Mouse (Mus musculus) left cerebral cortex, adult 6 months (tissue): ENCODE results near the gene Gm8229. TPM values are rescaled to one million over a fixed set of nuclear protein-coding genes. Genes with fewer than 3 reads are reported as not detected.

Experiments
- long read RNA-seq, 2 experiments: library from polyadenylated mRNA; unstranded; transcript quantifications; one replicate each; pipeline ENCODE4 v2.0.0; 2019 to 2020
- polyA plus RNA-seq: library from polyadenylated mRNA; unstranded; fragments of <200 nt; fragmentation: Nextera tagmentation; gene quantifications from 2 replicates; pipeline ENCODE4 v1.2.3, GENCODE M21; 2021

The Gm8229 gene
- polyA plus RNA-seq: not detected in 2 replicates
- long read RNA-seq, experiment 1: 0 reads
- long read RNA-seq, experiment 2: 0 reads

GRCm38 (mm10) chr14:44365057-44365456 lies at the start of gene Gm8229:
Gene Gm8229 (plus strand): TSS chr14:44365357.

GRCm38 (mm10) chr14:44338484-44338883 lies 26.7 kb upstream of the Gm8229 start, which contains the start of gene Gm5930:
Gene Gm5930 (minus strand): TSS chr14:44338584.

GRCm38 (mm10) chr14:44410588-44410987 lies 45.4 kb downstream of the Gm8229 start, which contains the start of gene Gm3371:
Gene Gm3371 (minus strand): TSS chr14:44410688.

Other genes starting within 250 kb of the Gm8229 start
- not detected in 2 replicates for gene Gm3327, start 241.5 kb upstream of the Gm8229 start, polyA plus RNA-seq
- not detected in 2 replicates for gene Gm8212, start 167.7 kb upstream of the Gm8229 start, polyA plus RNA-seq
- not detected in 2 replicates for gene 4930503E14Rik, start 152.1 kb upstream of the Gm8229 start, polyA plus RNA-seq
- gene Gm8220, start 79.8 kb upstream of the Gm8229 start, polyA plus RNA-seq: not detected in 2 replicates
- gene Gm5930, start 26.8 kb upstream of the Gm8229 start, polyA plus RNA-seq: not detected in 2 replicates
- gene Gm3371, start 45.3 kb downstream of the Gm8229 start, polyA plus RNA-seq: not detected in 2 replicates
- gene Gm8232, start 68.3 kb downstream of the Gm8229 start, polyA plus RNA-seq: not detected in 2 replicates
- gene BC061237, start 127.1 kb downstream of the Gm8229 start, polyA plus RNA-seq: not detected in 2 replicates
- gene Gm17093, start 152.9 kb downstream of the Gm8229 start, polyA plus RNA-seq: not detected in 2 replicates
- not detected in 2 replicates for gene Gm8247, start 217.8 kb downstream of the Gm8229 start, polyA plus RNA-seq